In genomic region chr10:26358798-26359197, GRCm38 (mm10) we compare ENCODE assay signal across 15 mouse cellular contexts. TPM values are rescaled to one million over a fixed set of nuclear protein-coding genes. Genes with fewer than 3 reads are reported as not detected.
DNase-seq lines count a peak whose midpoint lies in the region; ATAC-seq lines count a peak whose summit lies in the region.
"Had no signal": no experiment of that assay in that cellular context is flagged by ENCODE, and none has a peak within 500 bp of the region (broad histone marks: within the 10 kb centered on the region; RNA-seq: fewer than 3 reads in every experiment).

No protein-coding gene starts in this region.

- DNase-seq in NIH3T3 (ENCODE audit: low read depth), result peak; percentile 19
- peak; percentile 67 for DNase-seq in thymus, postnatal 14 days
- DNase-seq in kidney, postnatal 25 days, result no peak
- no peak for DNase-seq in lung, postnatal 25 days (ENCODE audit: low spot score)
- no peak for DNase-seq in embryo, embryonic 11 days
- DNase-seq in natural killer cell, adult 2 months (ENCODE audit: low spot score in 2 of 2), result no peak
- DNase-seq: cerebellum, adult 11 months; cerebellum, adult 9-11 months; heart, postnatal 14 days; kidney, adult 18-20 months; kidney, postnatal 10 days; layer of hippocampus, postnatal 36 days had no signal

- peak; percentile 53 for ATAC-seq in CD4-positive, CD25-positive, alpha-beta regulatory T cell, adult 4 months
- ATAC-seq in megakaryocyte-erythroid progenitor cell, adult 5-6 weeks (replicated peaks; ENCODE audit: low FRiP score, low TSS enrichment, poor library complexity, severe bottlenecking), result peak; percentile 30; the same call in 1 of the 2 replicates
- ATAC-seq: lung, postnatal 0 days had no signal

RNA-seq across cellular contexts. Expression of gene L3mbtl3, which starts 17.0 kb away (rescaled TPM):
- polyA plus RNA-seq in CD4-positive, CD25-positive, alpha-beta regulatory T cell, adult 4 months (2017; shearing (Covaris generic)), result 10 to 100 TPM; 13.4 to 14.9 TPM
- 4.2 and 4.3 TPM in 2 replicates for total RNA-seq in megakaryocyte-erythroid progenitor cell, adult 5-6 weeks (2014; fragmentation: Nextera tagmentation)
- 4.2 and 5.9 TPM in 2 replicates for total RNA-seq in megakaryocyte-erythroid progenitor cell, adult 5-6 weeks (2017)

Comparison
In these comparisons a context has a peak if more than half of its experiments do, and no peak if none do; other contexts are left out.
1. DNase-seq: peak in NIH3T3 (single experiment) and thymus, postnatal 14 days (single experiment); none in kidney, postnatal 25 days (0 of 2), lung, postnatal 25 days (single experiment), embryo, embryonic 11 days (single experiment) and natural killer cell, adult 2 months (0 of 2).